Mouse (Mus musculus) heart, postnatal 0 days (tissue): ENCODE measurements around the gene Fam83d. TPM values are rescaled to one million over a fixed set of nuclear protein-coding genes. Genes with fewer than 3 reads are reported as not detected.
A peak's percentile ranks its signal among the peaks of the same experiment; 100 is the strongest.

Experiments used
- ATAC-seq: fragments of 200-750 bp; cut with Nextera tagmentation; 2 replicates; pipeline ENCODE4 v1.8.0; 2017; ENCODE audit warnings: low read depth, moderate number of reproducible peaks, moderate library complexity; ENCODE audit not compliant: insufficient read depth
- DNase-seq: peaks from one replicate; pipeline ENCODE4 v3.0.0-alpha.2; 2016; ENCODE audit warnings: low spot score
- H3K27ac ChIP-seq: fragments of 300-500 bp; sonication (generic); 2 replicates; pipeline ENCODE4 v1.5.1; 2014; ENCODE audit warnings: low read depth, mild to moderate bottlenecking
- H3K27me3 ChIP-seq: fragments of 300-500 bp; sonication (generic); 2 replicates; pipeline ENCODE4 v1.6.1; 2014; ENCODE audit warnings: low read length, mixed read lengths; ENCODE audit not compliant: control insufficient read depth, insufficient read depth
- H3K36me3 ChIP-seq: fragments of 300-500 bp; sonication (generic); replicated peaks from 2 replicates; pipeline ENCODE4 v1.6.1; 2014; ENCODE audit warnings: low read length, mixed read lengths; ENCODE audit not compliant: control insufficient read depth, insufficient read depth
- H3K4me1 ChIP-seq: fragments of 300-500 bp; sonication (generic); 2 replicates; pipeline ENCODE4 v1.6.1; 2014; ENCODE audit warnings: antibody characterized with exemption; ENCODE audit not compliant: control insufficient read depth, insufficient read depth
- H3K4me2 ChIP-seq: fragments of 300-500 bp; sonication (generic); 2 replicates; pipeline ENCODE4 v1.6.1; 2014; ENCODE audit warnings: low read depth, mild to moderate bottlenecking, low read length, moderate library complexity
- H3K4me3 ChIP-seq: fragments of 300-500 bp; sonication (generic); 2 replicates; pipeline ENCODE4 v1.5.1; 2014; ENCODE audit warnings: low read depth, low read length
- H3K9ac ChIP-seq: fragments of 300-500 bp; sonication (generic); replicated peaks from 2 replicates; pipeline ENCODE4 v1.6.1; 2014; ENCODE audit warnings: low read depth, low read length, mixed read lengths
- H3K9me3 ChIP-seq: fragments of 300-500 bp; sonication (generic); replicated peaks from 2 replicates; pipeline ENCODE4 v1.6.1; 2016; ENCODE audit warnings: low read length; ENCODE audit not compliant: control insufficient read depth
- CTCF ChIP-seq: IDR thresholded peaks from 2 replicates; pipeline ENCODE4 v1.5.1; 2016; ENCODE audit warnings: antibody characterized with exemption, control low read depth, low read depth
- EP300 ChIP-seq: IDR thresholded peaks from 2 replicates; pipeline ENCODE4 v1.6.1; 2016; ENCODE audit warnings: antibody characterized with exemption, low read depth
- WGBS: fragments of 180-500 bp; shearing (Covaris S2); extraction: QIAGEN DNeasy Blood & Tissue Kit; methylation state at CpG from one replicate; pipeline ENCODE4 v1.1.7; 2014; 5-methylcytosine and 5-hydroxymethylcytosine counted together
- polyA plus RNA-seq: library from polyadenylated mRNA; unstranded; fragments of >200 nt; fragmentation: Nextera tagmentation; extraction: Ambion mirVana; gene quantifications from 2 replicates; pipeline ENCODE4 v1.2.1, GENCODE M21; 2015
- total RNA-seq: library from RNA; depleted of rRNA; stranded (reverse); fragments of >200 nt; gene quantifications from 2 replicates; pipeline ENCODE4 v1.2.3, GENCODE M21; 2014; ENCODE audit warnings: low replicate concordance; rRNA removed

The Fam83d gene
- total RNA-seq (37.7 and 75.5 TPM in 2 replicates), polyA plus RNA-seq (18.6 and 19.3 TPM in 2 replicates)

GRCm38 (mm10) chr2:158767742-158768339 is at the start of gene Fam83d:
TSS of gene Fam83d (plus strand) at chr2:158768093.
- H3K4me3 ChIP-seq, result peak within 1 kb of the TSS; percentile 82

GRCm38 (mm10) chr2:158718816-158719549 is 48.9 kb upstream of the Fam83d start:
- WGBS, result 72% methylated on average over 12 of the region's 12 CpGs
- Histone ChIP-seq H3K4me1 (peaks cover 5% of the 10 kb centered on the region; the same call in 1 of the 2 replicates), H3K9me3 (no peaks in the 10 kb centered on the region), H3K4me3 (no peak overlapping the region), H3K36me3 (no peaks in the 10 kb centered on the region), H3K4me2 (no peak overlapping the region), H3K27me3 (no peaks in the 10 kb centered on the region), H3K9ac (no peak overlapping the region), H3K27ac (no peak overlapping the region)
- ATAC-seq (no peak), DNase-seq (no peak)
- TF ChIP-seq EP300 (no peak), CTCF (no peak)

More at GRCm38 (mm10) chr2:158767742-158768339, at the start of gene Fam83d:
- Histone ChIP-seq H3K4me2 (peak within 1 kb of the TSS; percentile 100), H3K27me3 (no peaks in the 10 kb centered on the region), H3K4me1 (peaks cover 33% of the 10 kb centered on the region), H3K36me3 (no peaks in the 10 kb centered on the region), H3K9me3 (no peaks in the 10 kb centered on the region), H3K9ac (peak within 1 kb of the TSS; percentile 74), H3K27ac (peak within 1 kb of the TSS; percentile 70)
- DNase-seq, result peak; percentile 99
- under 1% methylated on average over 44 of the region's 48 CpGs for WGBS
- peak; percentile 99 for ATAC-seq
- TF ChIP-seq EP300 (no peak), CTCF (peak; percentile 87)

- ATAC-seq, result no peak
- Histone ChIP-seq H3K9me3 (no peaks in the 10 kb centered on the region), H3K9ac (no peak overlapping the region), H3K27me3 (no peaks in the 10 kb centered on the region), H3K27ac (no peak overlapping the region), H3K4me2 (no peak overlapping the region), H3K4me3 (no peak overlapping the region), H3K4me1 (peaks cover 5% of the 10 kb centered on the region; the same call in 1 of the 2 replicates), H3K36me3 (no peaks in the 10 kb centered on the region)
- no peak for DNase-seq
- TF ChIP-seq CTCF (no peak), EP300 (no peak)
- WGBS, result 78% methylated on average over 16 of the region's 16 CpGs
Measured at GRCm38 (mm10) chr2:158720715-158721370, 47.0 kb upstream of the Fam83d start.

GRCm38 (mm10) chr2:158721481-158721880 is 46.4 kb upstream of the Fam83d start:
- Histone ChIP-seq H3K9ac (no peak overlapping the region), H3K4me3 (no peak overlapping the region), H3K27me3 (no peaks in the 10 kb centered on the region), H3K9me3 (no peaks in the 10 kb centered on the region), H3K4me2 (no peak overlapping the region), H3K4me1 (peaks cover 5% of the 10 kb centered on the region; the same call in 1 of the 2 replicates), H3K36me3 (no peaks in the 10 kb centered on the region), H3K27ac (no peak overlapping the region)
- WGBS, result 36% methylated on average over 3 of the region's 3 CpGs
- ATAC-seq (no peak), DNase-seq (no peak)
- TF ChIP-seq CTCF (no peak), EP300 (no peak)

- Histone ChIP-seq H3K27me3 (no peaks in the 10 kb centered on the region), H3K4me1 (peaks cover 5% of the 10 kb centered on the region; the same call in 1 of the 2 replicates), H3K9me3 (no peaks in the 10 kb centered on the region), H3K36me3 (no peaks in the 10 kb centered on the region), H3K9ac (no peak overlapping the region), H3K4me2 (no peak overlapping the region), H3K4me3 (no peak overlapping the region), H3K27ac (peak overlapping the region; percentile 66; the same call in 1 of the 2 replicates)
- DNase-seq, result no peak
- no peak for ATAC-seq
- WGBS, result 19% methylated on average over 4 of the region's 4 CpGs
- TF ChIP-seq EP300, result no peak
- TF ChIP-seq CTCF, result no peak
Measured at GRCm38 (mm10) chr2:158722135-158722534, 45.8 kb upstream of the Fam83d start.
